Mouse (Mus musculus): Measurements from ENCODE around the gene Olfr1095. TPM values are rescaled to one million over a fixed set of nuclear protein-coding genes. Genes with fewer than 3 reads are reported as not detected.

The Olfr1095 gene
- polyA plus RNA-seq (2014; fragmentation: Nextera tagmentation; extraction: Ambion mirVana) = not detected in 2 replicates

DNA sequence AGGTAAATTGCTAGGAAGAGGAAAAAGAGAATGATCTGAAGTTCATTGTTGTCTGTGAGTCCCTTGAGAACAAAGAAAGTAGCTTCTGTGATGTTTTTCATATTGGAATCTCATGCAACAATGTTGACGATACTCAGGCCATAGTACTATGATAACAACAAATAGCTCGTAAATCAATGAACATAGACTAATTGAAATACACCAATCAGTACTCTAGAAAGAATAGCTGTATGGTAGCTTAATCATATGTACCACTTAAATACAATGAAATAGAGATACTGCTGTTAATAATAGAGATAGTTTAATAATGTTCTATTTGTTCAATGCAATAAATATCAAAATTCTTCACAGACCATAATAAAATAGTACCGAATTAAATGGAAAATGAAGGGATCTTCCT, at the start of gene Olfr1095:
Olfr1095 (minus strand) TSS at position 101 of the 400 bp plus-strand sequence.
- Histone ChIP-seq H3K27ac (ENCODE audit: low read depth, low read length) (no peak within 1 kb of the TSS), H3K27me3 (ENCODE audit: control insufficient read depth, insufficient read depth, low read length) (no peaks in the 10 kb centered on the region), H3K9me3 (ENCODE audit: control insufficient read depth, low read length) (no peaks in the 10 kb centered on the region), H3K36me3 (ENCODE audit: control insufficient read depth, insufficient read depth, low read length) (no peaks in the 10 kb centered on the region), H3K4me2 (ENCODE audit: low read depth) (no peak within 1 kb of the TSS), H3K9ac (ENCODE audit: low read length) (no peak within 1 kb of the TSS), H3K4me1 (ENCODE audit: control insufficient read depth, insufficient read depth, low read length) (no peaks in the 10 kb centered on the region), H3K4me3 (ENCODE audit: low read depth, low read length) (no peak within 1 kb of the TSS)
- DNase-seq (ENCODE audit: low spot score) (no peak), ATAC-seq (ENCODE audit: insufficient read depth, low FRiP score, low TSS enrichment) (no peak)
- 85% methylated on average over 3 of the region's 3 CpGs for WGBS

DNA sequence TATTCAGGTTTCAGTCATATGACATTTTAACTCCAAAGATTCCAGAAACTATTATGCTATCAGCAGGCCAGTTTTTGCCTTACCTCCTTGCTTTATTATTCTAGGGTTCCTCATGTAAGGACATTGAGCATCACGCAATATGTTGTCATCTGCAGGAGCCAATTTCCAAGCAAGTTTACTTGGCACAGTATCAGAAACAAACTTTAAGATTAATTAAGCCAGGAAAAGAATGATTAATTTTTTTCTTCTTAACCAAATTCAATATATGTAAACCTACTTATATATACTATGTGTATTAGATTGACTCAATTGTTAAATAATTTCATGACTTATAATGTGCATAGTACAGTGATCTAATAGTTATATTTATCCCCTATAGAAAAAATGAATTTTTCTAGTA, 40.6 kb upstream of the Olfr1095 start, which contains the start of gene Olfr1097:
Olfr1097 (minus strand) TSS at position 101 of the 400 bp plus-strand sequence.
- H3K4me2 ChIP-seq (ENCODE audit: low read depth) = no peak within 1 kb of the TSS
- DNase-seq (ENCODE audit: low spot score) = no peak
- H3K4me1 ChIP-seq (ENCODE audit: control insufficient read depth, insufficient read depth, low read length) = no peaks in the 10 kb centered on the region
- H3K9ac ChIP-seq (ENCODE audit: low read length) = no peak within 1 kb of the TSS
- H3K36me3 ChIP-seq (ENCODE audit: control insufficient read depth, insufficient read depth, low read length) = no peaks in the 10 kb centered on the region
- no peaks in the 10 kb centered on the region for H3K27me3 ChIP-seq (ENCODE audit: control insufficient read depth, insufficient read depth, low read length)
- no peak within 1 kb of the TSS for H3K27ac ChIP-seq (ENCODE audit: low read depth, low read length)
- H3K9me3 ChIP-seq (ENCODE audit: control insufficient read depth, low read length) = no peaks in the 10 kb centered on the region
- no peak for ATAC-seq (ENCODE audit: insufficient read depth, low FRiP score, low TSS enrichment)
- no peak within 1 kb of the TSS for H3K4me3 ChIP-seq (ENCODE audit: low read depth, low read length)
- WGBS = 94% methylated on average over 1 of the region's 1 CpGs

DNA sequence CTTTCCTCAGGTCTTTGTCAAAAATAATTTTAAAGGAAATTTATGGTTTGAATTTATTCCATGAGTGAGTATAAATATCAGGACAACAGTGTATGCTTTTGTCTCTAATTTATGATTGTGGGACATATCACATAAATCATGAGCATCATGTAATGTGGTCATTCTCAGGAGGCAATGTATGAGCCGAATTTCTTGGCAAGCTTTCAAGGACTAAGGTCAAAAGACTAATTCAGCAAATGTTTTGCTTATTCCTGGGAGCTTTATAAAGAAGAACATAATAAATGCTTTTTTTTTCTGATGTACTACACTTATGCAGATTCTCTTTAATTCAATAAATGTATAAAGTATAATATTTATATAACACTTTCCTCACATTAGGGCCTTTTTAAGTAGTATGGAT, 23.2 kb upstream of the Olfr1095 start, which contains the start of gene Gm13723:
Gm13723 (minus strand) TSS at position 101 of the 400 bp plus-strand sequence.
- DNase-seq (ENCODE audit: low spot score) = no peak
- no peak for ATAC-seq (ENCODE audit: insufficient read depth, low FRiP score, low TSS enrichment)
- Histone ChIP-seq H3K4me3 (ENCODE audit: low read depth, low read length) (no peak within 1 kb of the TSS), H3K4me2 (ENCODE audit: low read depth) (no peak within 1 kb of the TSS), H3K4me1 (ENCODE audit: control insufficient read depth, insufficient read depth, low read length) (no peaks in the 10 kb centered on the region), H3K27ac (ENCODE audit: low read depth, low read length) (no peak within 1 kb of the TSS), H3K27me3 (ENCODE audit: control insufficient read depth, insufficient read depth, low read length) (no peaks in the 10 kb centered on the region), H3K9ac (ENCODE audit: low read length) (no peak within 1 kb of the TSS), H3K36me3 (ENCODE audit: control insufficient read depth, insufficient read depth, low read length) (no peaks in the 10 kb centered on the region), H3K9me3 (ENCODE audit: control insufficient read depth, low read length) (no peaks in the 10 kb centered on the region)
- WGBS = 56% methylated on average over 1 of the region's 1 CpGs

DNA sequence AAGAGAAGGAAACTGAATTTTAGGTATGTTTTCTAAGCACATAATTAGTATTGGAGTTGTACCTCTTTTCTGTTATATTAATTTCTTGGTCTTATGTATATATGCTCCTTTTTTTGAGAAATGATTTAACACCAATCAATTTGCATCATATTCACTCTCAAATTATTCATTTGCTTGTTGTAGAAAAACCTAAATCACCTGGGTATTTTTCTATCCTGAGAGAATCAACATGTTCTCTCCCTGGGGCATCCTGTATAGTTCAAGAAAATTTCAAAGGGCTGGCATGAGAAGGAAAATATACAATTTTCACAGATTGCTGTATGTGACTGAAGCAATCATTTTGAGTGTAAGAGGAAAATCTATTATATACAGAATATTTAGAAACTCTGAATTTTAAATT, 27.1 kb downstream of the Olfr1095 start, which contains the start of gene Olfr1094:
Olfr1094 (plus strand) TSS at position 301 of the 400 bp plus-strand sequence.
- ATAC-seq (ENCODE audit: insufficient read depth, low FRiP score, low TSS enrichment) (no peak), DNase-seq (ENCODE audit: low spot score) (no peak)
- no peaks in the 10 kb centered on the region for H3K27me3 ChIP-seq (ENCODE audit: control insufficient read depth, insufficient read depth, low read length)
- H3K9ac ChIP-seq (ENCODE audit: low read length) = no peak within 1 kb of the TSS
- no peak within 1 kb of the TSS for H3K27ac ChIP-seq (ENCODE audit: low read depth, low read length)
- H3K9me3 ChIP-seq (ENCODE audit: control insufficient read depth, low read length) = no peaks in the 10 kb centered on the region
- H3K4me3 ChIP-seq (ENCODE audit: low read depth, low read length) = no peak within 1 kb of the TSS
- no peaks in the 10 kb centered on the region for H3K4me1 ChIP-seq (ENCODE audit: control insufficient read depth, insufficient read depth, low read length)
- H3K4me2 ChIP-seq (ENCODE audit: low read depth) = no peak within 1 kb of the TSS
- H3K36me3 ChIP-seq (ENCODE audit: control insufficient read depth, insufficient read depth, low read length) = no peaks in the 10 kb centered on the region

DNA sequence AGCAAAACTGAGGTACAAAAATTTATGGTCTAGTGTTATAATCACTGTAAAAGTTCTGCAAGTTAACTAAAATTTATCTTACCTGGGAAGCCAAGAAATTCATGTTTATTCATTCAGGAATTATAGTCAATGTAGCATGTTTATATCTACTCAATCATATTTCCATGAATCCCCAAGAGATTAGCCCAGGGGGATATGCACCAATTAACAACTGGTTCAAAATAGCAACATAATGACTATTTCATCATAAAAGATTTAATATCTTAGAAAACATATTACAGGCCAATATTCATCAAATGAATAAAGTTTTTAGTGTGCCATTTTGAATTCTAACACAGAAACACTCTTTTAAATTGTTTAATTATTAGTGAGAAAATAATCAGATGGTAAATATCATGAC, 41.6 kb downstream of the Olfr1095 start, which contains the start of gene Olfr141:
Olfr141 (minus strand) TSS at position 101 of the 400 bp plus-strand sequence.
- Histone ChIP-seq H3K4me3 (ENCODE audit: low read depth, low read length) (no peak within 1 kb of the TSS), H3K4me2 (ENCODE audit: low read depth) (no peak within 1 kb of the TSS), H3K27me3 (ENCODE audit: control insufficient read depth, insufficient read depth, low read length) (no peaks in the 10 kb centered on the region), H3K4me1 (ENCODE audit: control insufficient read depth, insufficient read depth, low read length) (no peaks in the 10 kb centered on the region), H3K9ac (ENCODE audit: low read length) (no peak within 1 kb of the TSS), H3K9me3 (ENCODE audit: control insufficient read depth, low read length) (no peaks in the 10 kb centered on the region), H3K27ac (ENCODE audit: low read depth, low read length) (no peak within 1 kb of the TSS), H3K36me3 (ENCODE audit: control insufficient read depth, insufficient read depth, low read length) (no peaks in the 10 kb centered on the region)
- no peak for DNase-seq (ENCODE audit: low spot score)
- no peak for ATAC-seq (ENCODE audit: insufficient read depth, low FRiP score, low TSS enrichment)

Other genes with a start within 250 kb of the Olfr1095 start
- gene Olfr1084, start 212.0 kb downstream of the Olfr1095 start, polyA plus RNA-seq (2014; fragmentation: Nextera tagmentation; extraction: Ambion mirVana) = not detected in 2 replicates
- not detected in 2 replicates for gene Olfr1085, start 189.7 kb downstream of the Olfr1095 start, polyA plus RNA-seq (2014; fragmentation: Nextera tagmentation; extraction: Ambion mirVana)
- not detected in 2 replicates for gene Olfr1086, start 171.6 kb downstream of the Olfr1095 start, polyA plus RNA-seq (2014; fragmentation: Nextera tagmentation; extraction: Ambion mirVana)
- gene Olfr1087, start 153.3 kb downstream of the Olfr1095 start, polyA plus RNA-seq (2014; fragmentation: Nextera tagmentation; extraction: Ambion mirVana) = not detected in 2 replicates
- gene Olfr1089, start 118.0 kb downstream of the Olfr1095 start, polyA plus RNA-seq (2014; fragmentation: Nextera tagmentation; extraction: Ambion mirVana) = not detected in 2 replicates
- gene Olfr1090, start 92.7 kb downstream of the Olfr1095 start, polyA plus RNA-seq (2014; fragmentation: Nextera tagmentation; extraction: Ambion mirVana) = not detected in 2 replicates
- gene Olfr1093, start 69.2 kb downstream of the Olfr1095 start, polyA plus RNA-seq (2014; fragmentation: Nextera tagmentation; extraction: Ambion mirVana) = not detected in 2 replicates
- not detected in 2 replicates for gene Olfr141, start 41.7 kb downstream of the Olfr1095 start, polyA plus RNA-seq (2014; fragmentation: Nextera tagmentation; extraction: Ambion mirVana)
- not detected in 2 replicates for gene Olfr1094, start 27.0 kb downstream of the Olfr1095 start, polyA plus RNA-seq (2014; fragmentation: Nextera tagmentation; extraction: Ambion mirVana)
- not detected in 2 replicates for gene Gm13723, start 23.1 kb upstream of the Olfr1095 start, polyA plus RNA-seq (2014; fragmentation: Nextera tagmentation; extraction: Ambion mirVana)
- not detected in 2 replicates for gene Olfr1097, start 40.5 kb upstream of the Olfr1095 start, polyA plus RNA-seq (2014; fragmentation: Nextera tagmentation; extraction: Ambion mirVana)
- not detected in 2 replicates for gene Olfr1098, start 72.8 kb upstream of the Olfr1095 start, polyA plus RNA-seq (2014; fragmentation: Nextera tagmentation; extraction: Ambion mirVana)
- gene Olfr1099, start 109.0 kb upstream of the Olfr1095 start, polyA plus RNA-seq (2014; fragmentation: Nextera tagmentation; extraction: Ambion mirVana) = not detected in 2 replicates
- not detected in 2 replicates for gene Olfr1100, start 128.3 kb upstream of the Olfr1095 start, polyA plus RNA-seq (2014; fragmentation: Nextera tagmentation; extraction: Ambion mirVana)
- not detected in 2 replicates for gene Olfr1101, start 139.5 kb upstream of the Olfr1095 start, polyA plus RNA-seq (2014; fragmentation: Nextera tagmentation; extraction: Ambion mirVana)
- not detected in 2 replicates for gene Olfr1102, start 146.7 kb upstream of the Olfr1095 start, polyA plus RNA-seq (2014; fragmentation: Nextera tagmentation; extraction: Ambion mirVana)
- not detected in 2 replicates for gene Olfr1104, start 175.4 kb upstream of the Olfr1095 start, polyA plus RNA-seq (2014; fragmentation: Nextera tagmentation; extraction: Ambion mirVana)
- gene Olfr1105, start 184.8 kb upstream of the Olfr1095 start, polyA plus RNA-seq (2014; fragmentation: Nextera tagmentation; extraction: Ambion mirVana) = not detected in 2 replicates
- not detected in 2 replicates for gene Olfr1106, start 200.6 kb upstream of the Olfr1095 start, polyA plus RNA-seq (2014; fragmentation: Nextera tagmentation; extraction: Ambion mirVana)
- gene Olfr1107, start 224.1 kb upstream of the Olfr1095 start, polyA plus RNA-seq (2014; fragmentation: Nextera tagmentation; extraction: Ambion mirVana) = not detected in 2 replicates
- not detected in 2 replicates for gene Olfr1109, start 244.3 kb upstream of the Olfr1095 start, polyA plus RNA-seq (2014; fragmentation: Nextera tagmentation; extraction: Ambion mirVana)